Mouse (Mus musculus) hindbrain, postnatal 0 days (tissue): ENCODE measurements around the gene Cog6. TPM values are rescaled to one million over a fixed set of nuclear protein-coding genes. Genes with fewer than 3 reads are reported as not detected.
A peak's percentile ranks its signal among the peaks of the same experiment; 100 is the strongest.

Experiments
- ATAC-seq: fragments of 200-750 bp; cut with Nextera tagmentation; 2 replicates; pipeline ENCODE4 v1.8.0; 2017; ENCODE audit warnings: mild to moderate bottlenecking, moderate TSS enrichment, moderate library complexity
- DNase-seq: peaks from one replicate; pipeline ENCODE4 v3.0.0-alpha.2; 2015; ENCODE audit warnings: low spot score
- H3K27ac ChIP-seq: fragments of 300-500 bp; sonication (generic); 2 replicates; pipeline ENCODE4 v1.5.1; 2014; ENCODE audit warnings: mild to moderate bottlenecking
- H3K27me3 ChIP-seq: fragments of 300-500 bp; sonication (generic); 2 replicates; pipeline ENCODE4 v1.6.1; 2014; ENCODE audit warnings: low read length, mixed read lengths; ENCODE audit not compliant: insufficient read depth
- H3K36me3 ChIP-seq: fragments of 300-500 bp; sonication (generic); 2 replicates; pipeline ENCODE4 v1.6.1; 2014; ENCODE audit warnings: low read length, mixed read lengths; ENCODE audit not compliant: insufficient read depth
- H3K4me1 ChIP-seq: fragments of 300-500 bp; sonication (generic); 2 replicates; pipeline ENCODE4 v1.6.1; 2014; ENCODE audit warnings: antibody characterized with exemption, low read length, mixed read lengths; ENCODE audit not compliant: insufficient read depth
- H3K4me2 ChIP-seq: fragments of 300-500 bp; sonication (generic); 2 replicates; pipeline ENCODE4 v1.6.1; 2014; ENCODE audit warnings: low read depth, mild to moderate bottlenecking, low read length, moderate library complexity, mixed read lengths
- H3K4me3 ChIP-seq: fragments of 300-500 bp; sonication (generic); 2 replicates; pipeline ENCODE4 v1.5.1; 2014; ENCODE audit warnings: low read length
- H3K9ac ChIP-seq: fragments of 300-500 bp; sonication (generic); replicated peaks from 2 replicates; pipeline ENCODE4 v1.6.1; 2014; ENCODE audit warnings: mild to moderate bottlenecking, low read length, moderate library complexity, mixed read lengths
- H3K9me3 ChIP-seq: fragments of 300-500 bp; sonication (generic); 2 replicates; pipeline ENCODE4 v1.6.1; 2016; ENCODE audit warnings: low read length, mixed read lengths
- CTCF ChIP-seq: IDR thresholded peaks from 2 replicates; pipeline ENCODE4 v1.5.1; 2016; ENCODE audit warnings: antibody characterized with exemption, control low read depth, low read depth
- WGBS: fragments of 180-500 bp; shearing (Covaris S2); extraction: QIAGEN DNeasy Blood & Tissue Kit; methylation state at CpG from one replicate; pipeline ENCODE4 v1.1.7; 2014; 5-methylcytosine and 5-hydroxymethylcytosine counted together
- polyA plus RNA-seq: library from polyadenylated mRNA; unstranded; fragments of >200 nt; fragmentation: Nextera tagmentation; extraction: Ambion mirVana; gene quantifications from 2 replicates; pipeline ENCODE4 v1.2.1, GENCODE M21; 2015
- total RNA-seq: library from RNA; depleted of rRNA; stranded (reverse); fragments of >200 nt; gene quantifications from 2 replicates; pipeline ENCODE4 v1.2.3, GENCODE M21; 2014; rRNA removed

The Cog6 gene
- total and polyA plus RNA-seq, 2 experiments from 2014 or later: 24.8 to 28.0 TPM

DNA sequence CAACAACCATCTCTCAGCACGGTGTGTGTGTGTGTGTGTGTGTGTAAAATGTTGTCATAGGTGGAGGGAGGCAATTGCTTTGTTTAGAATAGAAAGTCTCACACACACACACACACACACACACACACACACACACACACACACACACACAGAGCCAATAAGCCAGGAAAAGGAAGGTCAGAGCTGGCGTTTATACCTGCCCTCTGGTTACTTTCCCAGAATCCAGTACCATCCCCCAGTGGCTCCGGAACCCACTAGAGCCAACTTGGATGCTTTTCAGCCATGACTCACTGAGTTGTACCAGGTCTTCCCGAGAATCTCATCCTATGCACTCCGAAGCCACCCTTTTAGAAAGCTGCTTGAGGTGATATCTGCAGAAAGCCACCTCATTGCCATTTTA, 78.6 kb downstream of the Cog6 start:
- H3K9me3 ChIP-seq: no peaks in the 10 kb centered on the region
- no peak for ATAC-seq
- H3K4me3 ChIP-seq: no peak overlapping the region
- H3K9ac ChIP-seq: no peak overlapping the region
- H3K27ac ChIP-seq: no peak overlapping the region
- peaks cover 11% of the 10 kb centered on the region; the same call in 1 of the 2 replicates for H3K4me1 ChIP-seq
- H3K4me2 ChIP-seq: no peak overlapping the region
- no peaks in the 10 kb centered on the region for H3K36me3 ChIP-seq
- no peaks in the 10 kb centered on the region for H3K27me3 ChIP-seq
- no peak for TF ChIP-seq CTCF
- WGBS: 60% methylated on average over 5 of the region's 5 CpGs
- DNase-seq: peak; percentile 24

DNA sequence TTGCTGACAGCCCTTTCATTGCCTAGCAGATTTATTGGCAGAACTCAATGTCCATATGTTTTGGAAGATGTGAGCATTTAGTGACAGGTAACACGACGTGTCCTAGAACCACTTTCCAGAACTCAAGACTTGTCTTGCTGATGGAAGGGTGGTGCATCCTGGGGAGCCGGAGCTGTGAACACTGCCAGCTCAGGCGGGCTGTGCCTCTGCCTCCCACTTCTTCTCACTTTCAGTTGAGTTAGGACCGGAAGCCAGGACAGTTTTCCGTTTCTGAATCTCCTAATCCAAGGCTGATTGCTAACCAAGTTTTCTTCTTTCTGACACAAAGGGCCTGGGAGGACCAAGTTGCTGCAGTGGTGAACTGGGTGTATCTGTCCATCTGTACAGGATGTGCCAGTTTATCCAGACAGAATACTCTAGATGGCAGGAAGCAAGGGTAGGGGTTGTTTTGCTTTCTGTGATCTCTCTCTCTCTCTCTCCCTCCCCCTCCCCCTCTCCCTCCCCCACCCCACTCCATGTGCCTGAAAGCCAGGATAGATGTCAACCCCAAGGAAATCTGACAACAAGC, 79.2 kb downstream of the Cog6 start:
- TF ChIP-seq CTCF: no peak
- Histone ChIP-seq H3K4me3 (no peak overlapping the region), H3K27ac (no peak overlapping the region), H3K36me3 (no peaks in the 10 kb centered on the region), H3K9ac (no peak overlapping the region), H3K4me1 (peaks cover 11% of the 10 kb centered on the region; the same call in 1 of the 2 replicates), H3K4me2 (no peak overlapping the region), H3K9me3 (no peaks in the 10 kb centered on the region), H3K27me3 (no peaks in the 10 kb centered on the region)
- DNase-seq: no peak
- WGBS: 84% methylated on average over 6 of the region's 6 CpGs
- ATAC-seq: no peak

DNA sequence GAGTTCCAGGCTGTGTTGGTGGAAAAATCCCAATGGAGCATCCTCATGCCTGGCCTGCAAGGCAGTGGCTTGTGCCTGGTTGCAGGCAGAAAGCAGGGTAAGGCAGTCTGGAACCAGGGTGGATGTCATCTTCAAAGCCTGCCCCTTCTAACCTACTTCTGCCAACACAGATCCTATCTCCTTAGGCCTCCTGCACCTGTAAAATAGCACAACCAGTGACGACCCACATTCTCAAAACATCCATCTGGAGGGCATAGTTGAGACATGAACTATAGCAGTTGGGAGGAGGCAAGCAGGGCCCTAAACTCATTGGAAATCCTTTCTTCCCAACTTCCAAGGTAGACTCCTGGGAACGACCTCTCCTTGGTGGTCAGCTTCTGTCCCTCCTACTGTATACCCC, 85.1 kb downstream of the Cog6 start:
- Histone ChIP-seq H3K4me1 (no peaks in the 10 kb centered on the region), H3K27me3 (no peaks in the 10 kb centered on the region), H3K27ac (no peak overlapping the region), H3K36me3 (no peaks in the 10 kb centered on the region), H3K9me3 (no peaks in the 10 kb centered on the region), H3K4me3 (no peak overlapping the region), H3K4me2 (no peak overlapping the region), H3K9ac (no peak overlapping the region)
- no peak for DNase-seq
- ATAC-seq: no peak
- 80% methylated on average over 2 of the region's 2 CpGs for WGBS
- TF ChIP-seq CTCF: no peak

Other genes starting within 250 kb of the Cog6 start
- gene Lhfp, start 24.3 kb upstream of the Cog6 start, total RNA-seq: 57.2 and 60.8 TPM in 2 replicates
- gene Lhfp, start 24.3 kb upstream of the Cog6 start, polyA plus RNA-seq: 67.9 and 68.0 TPM in 2 replicates